Mouse (Mus musculus) erythroblast, embryonic 14.5 days (primary cell): Measurements from ENCODE around the gene Smad5.

Source experiments
- GATA1 ChIP-seq: IDR thresholded peaks from 2 replicates; pipeline ENCODE4 v1.6.1; 2012; ENCODE audit warnings: low read length, inconsistent platforms, mixed read lengths
- TAL1 ChIP-seq: IDR thresholded peaks from 3 replicates; pipeline ENCODE4 v1.6.1; 2012; ENCODE audit warnings: low read length, inconsistent platforms, mixed read lengths

- no peak for TF ChIP-seq GATA1
- TF ChIP-seq TAL1, result no peak
Measured at GRCm38 (mm10) chr13:56695701-56696100, 7.1 kb upstream of the Smad5 start.
